Mouse (Mus musculus): ENCODE data around the gene Nxnl1.

DNA sequence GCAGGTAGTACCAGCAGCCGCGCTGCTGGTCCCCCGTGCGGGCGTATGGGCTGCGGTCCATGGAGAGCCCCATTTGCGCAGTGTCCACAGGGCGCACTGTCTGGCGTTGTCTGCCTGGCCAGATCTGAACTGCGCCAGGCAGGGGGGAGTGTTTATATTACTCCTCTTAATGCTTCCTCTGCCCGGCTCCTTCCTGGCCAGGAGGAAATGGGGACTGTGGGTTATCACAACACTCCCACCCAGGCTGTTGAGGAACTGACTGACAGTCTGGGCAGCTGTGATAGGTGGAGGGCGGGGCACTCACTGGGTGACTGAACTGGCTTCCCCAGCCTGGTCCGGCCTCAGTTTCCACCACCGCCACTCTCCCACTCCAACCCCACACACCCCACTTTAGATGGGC, 54.8 kb downstream of the Nxnl1 start, which contains the start of gene Plvap:
- TF ChIP-seq ZKSCAN1 (IDR thresholded peaks at IDR 0.05; ENCODE audit: borderline replicate concordance, low read depth, low read length), result no peak
- no peak for TF ChIP-seq POLR2A (IDR thresholded peaks at IDR 0.05; ENCODE audit: low read depth, low read length)
- TF ChIP-seq CHD2 (IDR thresholded peaks at IDR 0.05; ENCODE audit: low read length), result no peak
- TF ChIP-seq MXI1 (IDR thresholded peaks at IDR 0.05; ENCODE audit: low read depth, low read length), result no peak
